Mouse (Mus musculus) neutrophil, adult 83 days (primary cell): ENCODE data around the gene Pdk1. TPM values are rescaled to one million over a fixed set of nuclear protein-coding genes. Genes with fewer than 3 reads are reported as not detected.

Source experiments
- total RNA-seq, 2 experiments: library from RNA; stranded (reverse); gene quantifications; one replicate each; pipeline ENCODE4 v1.2.4; 2023

Pdk1 gene
- 1 to 10 TPM; 7.3 to 7.9 TPM for total RNA-seq

DNA sequence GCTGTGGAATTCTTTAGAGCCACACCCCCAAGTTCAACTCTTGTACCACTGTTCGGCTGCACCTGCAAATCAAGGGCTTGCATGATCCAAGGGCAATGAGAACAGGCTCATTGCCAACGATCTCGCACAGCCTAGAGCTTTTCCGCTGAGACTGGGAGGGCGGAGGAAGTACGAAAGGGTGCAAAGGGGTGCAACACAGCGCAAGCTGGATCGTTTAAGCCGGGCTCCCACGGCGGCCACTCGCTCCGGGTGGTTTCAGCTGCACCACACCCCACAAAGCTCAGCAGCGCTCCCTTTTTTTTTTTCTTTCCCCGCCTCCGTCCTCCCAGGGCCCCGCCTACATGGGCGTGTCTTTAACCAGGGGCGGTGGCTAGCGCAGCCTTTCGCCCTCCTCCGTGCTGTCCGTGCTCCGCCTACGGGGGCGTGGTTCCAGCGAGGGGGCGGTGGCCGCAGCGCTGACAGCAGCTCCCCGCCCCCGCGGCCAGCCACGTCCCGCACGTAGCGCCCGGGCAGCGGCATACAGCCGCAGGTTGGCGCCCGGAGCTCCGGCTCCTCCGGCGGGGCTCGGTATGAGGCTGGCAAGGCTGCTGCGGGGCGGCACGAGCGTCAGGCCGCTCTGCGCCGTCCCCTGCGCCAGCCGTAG lies at the start of gene Pdk1:
Pdk1 (plus strand) TSS at position 424 of the 643 bp plus-strand sequence.

Other genes starting within 250 kb of the Pdk1 start
- 10 to 100 TPM; 23.4 to 26.0 TPM for gene Itga6, start 127.6 kb upstream of the Pdk1 start, total RNA-seq
- 1 to 10 TPM; 1.4 to 1.6 TPM for gene Rapgef4, start 108.0 kb downstream of the Pdk1 start, total RNA-seq